Mouse (Mus musculus) hindbrain, embryonic 14.5 days (tissue): ENCODE measurements at regions not wholly inside any gene's neighbourhood (a gene's known extent, or its start where the extent isn't known, plus 50 kb on each side); places are given as distances from the start of the nearest gene placed in this dataset.
A peak's percentile ranks its signal among the peaks of the same experiment; 100 is the strongest.

Source experiments
- ATAC-seq: fragments of 200-750 bp; cut with Nextera tagmentation; 2 replicates; pipeline ENCODE4 v1.8.0; 2017; ENCODE audit warnings: moderate number of reproducible peaks, mild to moderate bottlenecking, moderate TSS enrichment, moderate library complexity; ENCODE audit not compliant: low FRiP score
- DNase-seq: peaks from one replicate; pipeline ENCODE4 v3.0.0-alpha.2; 2015; ENCODE audit warnings: low spot score
- H3K27ac ChIP-seq: fragments of 300-500 bp; sonication (generic); 2 replicates; pipeline ENCODE4 v1.5.1; 2014; ENCODE audit warnings: mild to moderate bottlenecking, moderate library complexity
- H3K27me3 ChIP-seq: fragments of 300-500 bp; sonication (generic); 2 replicates; pipeline ENCODE4 v1.6.1; 2014; ENCODE audit warnings: mild to moderate bottlenecking, low read length, mixed read lengths; ENCODE audit not compliant: control insufficient read depth, insufficient read depth
- H3K36me3 ChIP-seq: fragments of 300-500 bp; sonication (generic); replicated peaks from 2 replicates; pipeline ENCODE4 v1.6.1; 2014; ENCODE audit not compliant: control insufficient read depth, insufficient read depth
- H3K4me1 ChIP-seq: fragments of 300-500 bp; sonication (generic); replicated peaks from 2 replicates; pipeline ENCODE4 v1.6.1; 2014; ENCODE audit warnings: antibody characterized with exemption, low read length, mixed read lengths; ENCODE audit not compliant: control insufficient read depth, insufficient read depth
- H3K4me2 ChIP-seq: fragments of 300-500 bp; sonication (generic); replicated peaks from 2 replicates; pipeline ENCODE4 v1.6.1; 2014; ENCODE audit warnings: mild to moderate bottlenecking, moderate library complexity
- H3K4me3 ChIP-seq: fragments of 300-500 bp; sonication (generic); replicated peaks from 2 replicates; pipeline ENCODE4 v1.5.1; 2014; ENCODE audit warnings: mild to moderate bottlenecking, low read length
- H3K9ac ChIP-seq: fragments of 300-500 bp; sonication (generic); 2 replicates; pipeline ENCODE4 v1.6.1; 2014
- H3K9me3 ChIP-seq: fragments of 300-500 bp; sonication (generic); 2 replicates; pipeline ENCODE4 v1.6.1; 2016; ENCODE audit warnings: low read length; ENCODE audit not compliant: control insufficient read depth
- WGBS: fragments of 180-500 bp; shearing (Covaris S2); extraction: QIAGEN DNeasy Blood & Tissue Kit; methylation state at CpG from one replicate; pipeline ENCODE4 v1.1.7; 2014; 5-methylcytosine and 5-hydroxymethylcytosine counted together

- Histone ChIP-seq H3K9me3 (0 out of 2 replicates have a peak, but pooled peaks cover 3% of the 10 kb centered on the region), H3K4me1 (no peaks in the 10 kb centered on the region), H3K4me2 (no peak overlapping the region), H3K36me3 (no peaks in the 10 kb centered on the region), H3K27ac (no peak overlapping the region), H3K27me3 (no peaks in the 10 kb centered on the region), H3K9ac (no peak overlapping the region), H3K4me3 (no peak overlapping the region)
- DNase-seq: no peak
- 59% methylated on average over 15 of the region's 15 CpGs for WGBS
- no peak for ATAC-seq
Measured at GRCm38 (mm10) chr16:93140535-93141110, 314.7 kb upstream of the Runx1 start.

DNA sequence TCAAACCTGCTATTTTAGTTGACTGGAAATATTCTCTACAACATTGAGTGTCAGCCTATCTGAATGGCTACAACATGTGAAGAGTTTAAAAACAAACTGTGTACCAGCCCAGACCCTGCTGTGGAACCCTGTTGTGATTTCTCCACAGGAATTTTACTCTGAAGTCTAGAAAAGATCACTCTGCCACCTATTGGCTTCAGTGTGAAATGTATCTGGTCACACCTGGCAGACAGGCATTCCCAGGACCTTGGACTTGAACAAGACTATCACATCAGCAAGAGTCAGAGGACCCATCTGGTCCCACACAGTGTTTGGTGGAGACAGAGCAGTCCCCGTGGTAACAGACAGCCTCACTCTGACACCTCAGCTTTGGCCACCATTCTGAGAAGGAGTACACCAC is 311.3 kb upstream of the Runx1 start:
- Histone ChIP-seq H3K4me2 (no peak overlapping the region), H3K4me3 (no peak overlapping the region), H3K9ac (no peak overlapping the region), H3K27me3 (no peaks in the 10 kb centered on the region), H3K36me3 (no peaks in the 10 kb centered on the region), H3K9me3 (0 out of 2 replicates have a peak, but pooled peaks cover 3% of the 10 kb centered on the region), H3K4me1 (no peaks in the 10 kb centered on the region), H3K27ac (no peak overlapping the region)
- 52% methylated on average over 1 of the region's 1 CpGs for WGBS
- DNase-seq (peak; percentile 41), ATAC-seq (no peak)

DNA sequence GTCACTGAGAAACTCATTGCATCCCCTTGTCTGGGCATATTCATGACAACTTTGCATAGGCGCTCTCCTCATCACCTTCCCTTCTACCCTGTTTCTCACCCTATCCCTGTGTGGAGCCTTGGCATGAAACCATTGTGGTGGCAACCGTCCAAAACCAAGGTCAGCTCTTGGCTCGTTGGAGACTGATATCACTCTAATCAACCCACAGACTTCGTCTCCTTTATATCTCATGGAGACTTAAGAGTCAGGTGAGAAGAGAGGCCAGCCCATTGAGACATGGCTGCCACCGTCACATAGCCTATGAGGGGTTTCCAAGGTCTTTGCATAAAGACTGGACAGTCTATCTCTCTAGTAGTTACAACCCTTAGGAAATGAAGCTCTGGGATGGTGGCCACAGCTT is 305.5 kb upstream of the Runx1 start:
- 93% methylated on average over 5 of the region's 5 CpGs for WGBS
- Histone ChIP-seq H3K4me1 (no peaks in the 10 kb centered on the region), H3K27me3 (no peaks in the 10 kb centered on the region), H3K9me3 (no peaks in the 10 kb centered on the region), H3K4me3 (no peak overlapping the region), H3K9ac (no peak overlapping the region), H3K27ac (no peak overlapping the region), H3K4me2 (no peak overlapping the region), H3K36me3 (no peaks in the 10 kb centered on the region)
- no peak for ATAC-seq
- DNase-seq: no peak

- no peak for ATAC-seq
- no peak for DNase-seq
- no peaks in the 10 kb centered on the region for H3K27me3 ChIP-seq
- no peaks in the 10 kb centered on the region for H3K9me3 ChIP-seq
- H3K4me2 ChIP-seq: no peak overlapping the region
- no peaks in the 10 kb centered on the region for H3K4me1 ChIP-seq
- no peak overlapping the region for H3K4me3 ChIP-seq
- H3K36me3 ChIP-seq: no peaks in the 10 kb centered on the region
- H3K27ac ChIP-seq: no peak overlapping the region
- WGBS: 80% methylated on average over 6 of the region's 6 CpGs
- H3K9ac ChIP-seq: no peak overlapping the region
Measured at GRCm38 (mm10) chr16:93130622-93131021, 304.7 kb upstream of the Runx1 start.

DNA sequence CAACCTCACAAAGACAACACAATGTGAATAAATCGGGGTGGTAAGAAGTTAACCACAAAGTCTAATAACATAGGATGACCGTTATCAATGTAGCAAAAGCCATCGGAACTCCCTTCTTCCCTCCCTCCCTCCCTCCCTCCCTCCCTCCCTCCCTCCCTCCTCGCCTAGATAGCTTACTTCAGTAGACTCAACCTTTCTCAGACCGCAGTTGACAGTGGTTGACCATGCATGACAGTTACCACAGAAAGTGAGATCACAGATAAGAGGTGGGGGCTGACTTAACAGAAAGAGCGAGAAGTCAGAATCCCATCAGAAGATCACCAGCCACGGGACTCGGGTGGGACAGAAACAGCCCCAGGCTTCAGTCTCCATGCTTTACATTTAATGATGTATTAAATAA is 297.8 kb upstream of the Runx1 start:
- Histone ChIP-seq H3K4me3 (no peak overlapping the region), H3K9ac (no peak overlapping the region), H3K4me2 (no peak overlapping the region), H3K27ac (no peak overlapping the region), H3K4me1 (no peaks in the 10 kb centered on the region), H3K27me3 (no peaks in the 10 kb centered on the region), H3K36me3 (no peaks in the 10 kb centered on the region), H3K9me3 (no peaks in the 10 kb centered on the region)
- 85% methylated on average over 7 of the region's 8 CpGs for WGBS
- ATAC-seq (no peak), DNase-seq (no peak)

- Histone ChIP-seq H3K4me2 (no peak overlapping the region), H3K4me3 (no peak overlapping the region), H3K4me1 (no peaks in the 10 kb centered on the region), H3K36me3 (no peaks in the 10 kb centered on the region), H3K9me3 (no peaks in the 10 kb centered on the region), H3K9ac (no peak overlapping the region), H3K27me3 (no peaks in the 10 kb centered on the region), H3K27ac (no peak overlapping the region)
- DNase-seq (no peak), ATAC-seq (no peak)
- WGBS: 81% methylated on average over 16 of the region's 16 CpGs
Measured at GRCm38 (mm10) chr16:93116111-93116969, 290.4 kb upstream of the Runx1 start.

GRCm38 (mm10) chr16:93110912-93111311 is 285.0 kb upstream of the Runx1 start:
- Histone ChIP-seq H3K4me1 (no peaks in the 10 kb centered on the region), H3K27me3 (no peaks in the 10 kb centered on the region), H3K36me3 (no peaks in the 10 kb centered on the region), H3K9ac (no peak overlapping the region), H3K9me3 (no peaks in the 10 kb centered on the region), H3K4me3 (no peak overlapping the region), H3K27ac (no peak overlapping the region), H3K4me2 (no peak overlapping the region)
- 80% methylated on average over 3 of the region's 3 CpGs for WGBS
- ATAC-seq: no peak
- no peak for DNase-seq

GRCm38 (mm10) chr16:93110451-93110850 is 284.5 kb upstream of the Runx1 start:
- WGBS: 87% methylated on average over 6 of the region's 6 CpGs

GRCm38 (mm10) chr16:93109683-93110407 is 283.9 kb upstream of the Runx1 start:
- no peaks in the 10 kb centered on the region for H3K4me1 ChIP-seq
- H3K27ac ChIP-seq: no peak overlapping the region
- DNase-seq (no peak), ATAC-seq (no peak)
- H3K36me3 ChIP-seq: no peaks in the 10 kb centered on the region
- no peaks in the 10 kb centered on the region for H3K27me3 ChIP-seq
- no peak overlapping the region for H3K9ac ChIP-seq
- no peak overlapping the region for H3K4me3 ChIP-seq
- 92% methylated on average over 12 of the region's 12 CpGs for WGBS
- no peak overlapping the region for H3K4me2 ChIP-seq
- no peaks in the 10 kb centered on the region for H3K9me3 ChIP-seq

More at GRCm38 (mm10) chr16:93110451-93110850, 284.5 kb upstream of the Runx1 start:
- DNase-seq (no peak), ATAC-seq (no peak)
- no peak overlapping the region for H3K4me3 ChIP-seq
- no peaks in the 10 kb centered on the region for H3K9me3 ChIP-seq
- no peak overlapping the region for H3K4me2 ChIP-seq
- H3K4me1 ChIP-seq: no peaks in the 10 kb centered on the region
- H3K27me3 ChIP-seq: no peaks in the 10 kb centered on the region
- no peaks in the 10 kb centered on the region for H3K36me3 ChIP-seq
- no peak overlapping the region for H3K27ac ChIP-seq
- no peak overlapping the region for H3K9ac ChIP-seq
